Mouse (Mus musculus) thymus, postnatal 14 days (tissue): ENCODE measurements around the gene Gm49355.

Source experiments
- DNase-seq: peaks from one replicate; pipeline ENCODE4 v3.0.0; 2021

The Gm49355 gene

GRCm38 (mm10) chr14:12343451-12343941 lies 59.7 kb downstream of the Gm49355 start:
- DNase-seq: no peak

- no peak for DNase-seq
Measured at GRCm38 (mm10) chr14:12344061-12344745, 60.4 kb downstream of the Gm49355 start.

GRCm38 (mm10) chr14:12344746-12345240 lies 61.0 kb downstream of the Gm49355 start:
- DNase-seq: no peak

GRCm38 (mm10) chr14:12345241-12345921 lies 61.6 kb downstream of the Gm49355 start:
- no peak for DNase-seq

GRCm38 (mm10) chr14:12346011-12346864 lies 62.5 kb downstream of the Gm49355 start:
- DNase-seq: no peak

- DNase-seq: no peak
Measured at GRCm38 (mm10) chr14:12346865-12347600, 63.3 kb downstream of the Gm49355 start.

GRCm38 (mm10) chr14:12348089-12348488 lies 64.3 kb downstream of the Gm49355 start, which contains the start of gene Fezf2:
TSS of gene Fezf2 (minus strand) at chr14:12348189.
- DNase-seq: no peak

GRCm38 (mm10) chr14:12349334-12350090 lies 65.7 kb downstream of the Gm49355 start:
- no peak for DNase-seq

GRCm38 (mm10) chr14:12350271-12350916 lies 66.6 kb downstream of the Gm49355 start:
- DNase-seq: no peak
